Mouse (Mus musculus): ENCODE measurements around the gene Fcrlb. TPM values are rescaled to one million over a fixed set of nuclear protein-coding genes. Genes with fewer than 3 reads are reported as not detected.

The Fcrlb gene
- polyA plus RNA-seq, 1 experiment from 2014 or later, result 0.71 TPM

GRCm38 (mm10) chr1:170939255-170939654 is 26.5 kb upstream of the Fcrlb start:
- no peaks in the 10 kb centered on the region for H3K27me3 ChIP-seq (ENCODE audit: control insufficient read depth, insufficient read depth, low read length)
- 88% methylated on average over 12 of the region's 12 CpGs for WGBS
- no peak overlapping the region for H3K9ac ChIP-seq (replicated peaks; ENCODE audit: low read length)
- DNase-seq (no peak), ATAC-seq (ENCODE audit: low FRiP score, low TSS enrichment) (no peak)
- no peaks in the 10 kb centered on the region for H3K4me1 ChIP-seq (ENCODE audit: control insufficient read depth, insufficient read depth, low read length)
- no peak overlapping the region for H3K4me3 ChIP-seq (replicated peaks; ENCODE audit: low read depth, low read length)
- peaks cover 6% of the 10 kb centered on the region; the same call in 1 of the 2 replicates for H3K9me3 ChIP-seq (ENCODE audit: control insufficient read depth, low read length)
- H3K27ac ChIP-seq (replicated peaks; ENCODE audit: low read depth, low read length), result no peak overlapping the region
- H3K36me3 ChIP-seq (ENCODE audit: control insufficient read depth, insufficient read depth, low read length), result no peaks in the 10 kb centered on the region
- H3K4me2 ChIP-seq (ENCODE audit: low read length), result no peak overlapping the region

- Histone ChIP-seq H3K4me1 (ENCODE audit: control insufficient read depth, insufficient read depth, low read length) (no peaks in the 10 kb centered on the region), H3K4me3 (replicated peaks; ENCODE audit: low read depth, low read length) (no peak overlapping the region), H3K9ac (replicated peaks; ENCODE audit: low read length) (no peak overlapping the region), H3K36me3 (ENCODE audit: control insufficient read depth, insufficient read depth, low read length) (no peaks in the 10 kb centered on the region), H3K27ac (replicated peaks; ENCODE audit: low read depth, low read length) (no peak overlapping the region), H3K27me3 (ENCODE audit: control insufficient read depth, insufficient read depth, low read length) (no peaks in the 10 kb centered on the region), H3K9me3 (ENCODE audit: control insufficient read depth, low read length) (no peaks in the 10 kb centered on the region), H3K4me2 (ENCODE audit: low read length) (no peak overlapping the region)
- no peak for DNase-seq
- 89% methylated on average over 2 of the region's 2 CpGs for WGBS
- no peak for ATAC-seq (ENCODE audit: low FRiP score, low TSS enrichment)
Observed at GRCm38 (mm10) chr1:170934383-170934782, 21.6 kb upstream of the Fcrlb start.

GRCm38 (mm10) chr1:170933940-170934339 is 21.2 kb upstream of the Fcrlb start:
- Histone ChIP-seq H3K9ac (replicated peaks; ENCODE audit: low read length) (no peak overlapping the region), H3K4me3 (replicated peaks; ENCODE audit: low read depth, low read length) (no peak overlapping the region), H3K27me3 (ENCODE audit: control insufficient read depth, insufficient read depth, low read length) (no peaks in the 10 kb centered on the region), H3K36me3 (ENCODE audit: control insufficient read depth, insufficient read depth, low read length) (no peaks in the 10 kb centered on the region), H3K27ac (replicated peaks; ENCODE audit: low read depth, low read length) (no peak overlapping the region), H3K4me1 (ENCODE audit: control insufficient read depth, insufficient read depth, low read length) (no peaks in the 10 kb centered on the region), H3K9me3 (ENCODE audit: control insufficient read depth, low read length) (no peaks in the 10 kb centered on the region), H3K4me2 (ENCODE audit: low read length) (no peak overlapping the region)
- no peak for DNase-seq
- WGBS, result 87% methylated on average over 1 of the region's 1 CpGs
- ATAC-seq (ENCODE audit: low FRiP score, low TSS enrichment), result no peak

- H3K4me3 ChIP-seq (replicated peaks; ENCODE audit: low read depth, low read length), result no peak overlapping the region
- no peak for DNase-seq
- no peak overlapping the region for H3K9ac ChIP-seq (replicated peaks; ENCODE audit: low read length)
- H3K27me3 ChIP-seq (ENCODE audit: control insufficient read depth, insufficient read depth, low read length), result no peaks in the 10 kb centered on the region
- H3K36me3 ChIP-seq (ENCODE audit: control insufficient read depth, insufficient read depth, low read length), result no peaks in the 10 kb centered on the region
- H3K4me1 ChIP-seq (ENCODE audit: control insufficient read depth, insufficient read depth, low read length), result no peaks in the 10 kb centered on the region
- H3K9me3 ChIP-seq (ENCODE audit: control insufficient read depth, low read length), result no peaks in the 10 kb centered on the region
- ATAC-seq (ENCODE audit: low FRiP score, low TSS enrichment), result no peak
- no peak overlapping the region for H3K4me2 ChIP-seq (ENCODE audit: low read length)
- WGBS, result 79% methylated on average over 6 of the region's 6 CpGs
- H3K27ac ChIP-seq (replicated peaks; ENCODE audit: low read depth, low read length), result no peak overlapping the region
Observed at GRCm38 (mm10) chr1:170933386-170933920, 20.7 kb upstream of the Fcrlb start.

- DNase-seq, result no peak
- no peak overlapping the region for H3K4me2 ChIP-seq (ENCODE audit: low read length)
- H3K4me1 ChIP-seq (ENCODE audit: control insufficient read depth, insufficient read depth, low read length), result no peaks in the 10 kb centered on the region
- 91% methylated on average over 3 of the region's 3 CpGs for WGBS
- no peak overlapping the region for H3K27ac ChIP-seq (replicated peaks; ENCODE audit: low read depth, low read length)
- H3K9ac ChIP-seq (replicated peaks; ENCODE audit: low read length), result no peak overlapping the region
- H3K36me3 ChIP-seq (ENCODE audit: control insufficient read depth, insufficient read depth, low read length), result no peaks in the 10 kb centered on the region
- no peaks in the 10 kb centered on the region for H3K27me3 ChIP-seq (ENCODE audit: control insufficient read depth, insufficient read depth, low read length)
- no peaks in the 10 kb centered on the region for H3K9me3 ChIP-seq (ENCODE audit: control insufficient read depth, low read length)
- ATAC-seq (ENCODE audit: low FRiP score, low TSS enrichment), result no peak
- H3K4me3 ChIP-seq (replicated peaks; ENCODE audit: low read depth, low read length), result no peak overlapping the region
Observed at GRCm38 (mm10) chr1:170932043-170932442, 19.3 kb upstream of the Fcrlb start.

- no peak overlapping the region for H3K27ac ChIP-seq (replicated peaks; ENCODE audit: low read depth, low read length)
- 81% methylated on average over 4 of the region's 4 CpGs for WGBS
Observed at GRCm38 (mm10) chr1:170929245-170929644, 16.5 kb upstream of the Fcrlb start.

GRCm38 (mm10) chr1:170928467-170928866 is 15.7 kb upstream of the Fcrlb start:
- no peaks in the 10 kb centered on the region for H3K27me3 ChIP-seq (ENCODE audit: control insufficient read depth, insufficient read depth, low read length)
- H3K9me3 ChIP-seq (ENCODE audit: control insufficient read depth, low read length), result no peaks in the 10 kb centered on the region
- no peak overlapping the region for H3K4me2 ChIP-seq (ENCODE audit: low read length)
- no peaks in the 10 kb centered on the region for H3K4me1 ChIP-seq (ENCODE audit: control insufficient read depth, insufficient read depth, low read length)
- no peaks in the 10 kb centered on the region for H3K36me3 ChIP-seq (ENCODE audit: control insufficient read depth, insufficient read depth, low read length)
- H3K9ac ChIP-seq (replicated peaks; ENCODE audit: low read length), result no peak overlapping the region
- H3K27ac ChIP-seq (replicated peaks; ENCODE audit: low read depth, low read length), result no peak overlapping the region
- WGBS, result 80% methylated on average over 2 of the region's 2 CpGs
- no peak for ATAC-seq (ENCODE audit: low FRiP score, low TSS enrichment)
- DNase-seq, result no peak
- H3K4me3 ChIP-seq (replicated peaks; ENCODE audit: low read depth, low read length), result no peak overlapping the region

More at GRCm38 (mm10) chr1:170929245-170929644, 16.5 kb upstream of the Fcrlb start:
- H3K36me3 ChIP-seq (ENCODE audit: control insufficient read depth, insufficient read depth, low read length), result no peaks in the 10 kb centered on the region
- no peak for ATAC-seq (ENCODE audit: low FRiP score, low TSS enrichment)
- no peaks in the 10 kb centered on the region for H3K9me3 ChIP-seq (ENCODE audit: control insufficient read depth, low read length)
- H3K4me1 ChIP-seq (ENCODE audit: control insufficient read depth, insufficient read depth, low read length), result no peaks in the 10 kb centered on the region
- H3K4me3 ChIP-seq (replicated peaks; ENCODE audit: low read depth, low read length), result no peak overlapping the region
- no peak for DNase-seq
- H3K4me2 ChIP-seq (ENCODE audit: low read length), result no peak overlapping the region
- no peaks in the 10 kb centered on the region for H3K27me3 ChIP-seq (ENCODE audit: control insufficient read depth, insufficient read depth, low read length)
- H3K9ac ChIP-seq (replicated peaks; ENCODE audit: low read length), result no peak overlapping the region

GRCm38 (mm10) chr1:170927378-170927777 is 14.6 kb upstream of the Fcrlb start, which contains the start of gene Fcrla:
TSS of gene Fcrla (minus strand) at chr1:170927583.
- 78% methylated on average over 3 of the region's 3 CpGs for WGBS

GRCm38 (mm10) chr1:170926941-170927340 is 14.2 kb upstream of the Fcrlb start:
- H3K27me3 ChIP-seq (ENCODE audit: control insufficient read depth, insufficient read depth, low read length), result no peaks in the 10 kb centered on the region
- no peak overlapping the region for H3K4me2 ChIP-seq (ENCODE audit: low read length)
- H3K36me3 ChIP-seq (ENCODE audit: control insufficient read depth, insufficient read depth, low read length), result no peaks in the 10 kb centered on the region
- no peak overlapping the region for H3K9ac ChIP-seq (replicated peaks; ENCODE audit: low read length)
- WGBS, result 68% methylated on average over 6 of the region's 6 CpGs
- ATAC-seq (ENCODE audit: low FRiP score, low TSS enrichment) (no peak), DNase-seq (no peak)
- no peak overlapping the region for H3K27ac ChIP-seq (replicated peaks; ENCODE audit: low read depth, low read length)
- H3K9me3 ChIP-seq (ENCODE audit: control insufficient read depth, low read length), result no peaks in the 10 kb centered on the region
- no peak overlapping the region for H3K4me3 ChIP-seq (replicated peaks; ENCODE audit: low read depth, low read length)
- H3K4me1 ChIP-seq (ENCODE audit: control insufficient read depth, insufficient read depth, low read length), result no peaks in the 10 kb centered on the region

More at GRCm38 (mm10) chr1:170927378-170927777, 14.6 kb upstream of the Fcrlb start, which contains the start of gene Fcrla:
- no peaks in the 10 kb centered on the region for H3K4me1 ChIP-seq (ENCODE audit: control insufficient read depth, insufficient read depth, low read length)
- no peak for DNase-seq
- no peak within 1 kb of the TSS for H3K9ac ChIP-seq (replicated peaks; ENCODE audit: low read length)
- H3K9me3 ChIP-seq (ENCODE audit: control insufficient read depth, low read length), result no peaks in the 10 kb centered on the region
- no peak for ATAC-seq (ENCODE audit: low FRiP score, low TSS enrichment)
- H3K27me3 ChIP-seq (ENCODE audit: control insufficient read depth, insufficient read depth, low read length), result no peaks in the 10 kb centered on the region
- H3K4me2 ChIP-seq (ENCODE audit: low read length), result no peak within 1 kb of the TSS
- H3K27ac ChIP-seq (replicated peaks; ENCODE audit: low read depth, low read length), result no peak within 1 kb of the TSS
- no peak within 1 kb of the TSS for H3K4me3 ChIP-seq (replicated peaks; ENCODE audit: low read depth, low read length)
- no peaks in the 10 kb centered on the region for H3K36me3 ChIP-seq (ENCODE audit: control insufficient read depth, insufficient read depth, low read length)

Data from midbrain, embryonic 14.5 days (tissue).